22 mouse cellular contexts compared by ENCODE assay signal in genomic region chr8:111577880-111578533, GRCm38 (mm10). TPM values are rescaled to one million over a fixed set of nuclear protein-coding genes. Genes with fewer than 3 reads are reported as not detected.
DNase-seq lines count a peak whose midpoint lies in the region; ATAC-seq and TF ChIP-seq lines count a peak whose summit lies in the region.
"Had no signal": no experiment of that assay in that cellular context is flagged by ENCODE, and none has a peak within 500 bp of the region (broad histone marks: within the 10 kb centered on the region; RNA-seq: fewer than 3 reads in every experiment).

No protein-coding gene starts in this region.

- no peaks in the 10 kb centered on the region for H3K36me3 ChIP-seq in midbrain, embryonic 15.5 days (replicated peaks)
- peaks cover 35% of the 10 kb centered on the region for H3K36me3 ChIP-seq in midbrain, embryonic 10.5 days
- no peaks in the 10 kb centered on the region for H3K36me3 ChIP-seq in stomach, postnatal 0 days (ENCODE audit: control insufficient read depth, insufficient read depth, low read length)
- H3K36me3 ChIP-seq: hindbrain, embryonic 15.5 days had no signal

- H3K4me3 ChIP-seq in midbrain, embryonic 15.5 days = no peak overlapping the region
- H3K4me3 ChIP-seq in midbrain, embryonic 10.5 days = no peak overlapping the region
- no peak overlapping the region for H3K4me3 ChIP-seq in stomach, postnatal 0 days (ENCODE audit: low read depth, low read length)
- H3K4me3 ChIP-seq: embryonic facial prominence, embryonic 15.5 days; erythroblast, embryonic 14.5 days; forebrain, embryonic 10.5 days; gastrocnemius, adult 2 months; heart, embryonic 12.5 days; hindbrain, embryonic 15.5 days had no signal

- no peak for TF ChIP-seq CTCF in stomach, postnatal 0 days (IDR thresholded peaks at IDR 0.05; ENCODE audit: low read depth)

- H3K9me3 ChIP-seq in midbrain, embryonic 15.5 days = no peaks in the 10 kb centered on the region
- no peaks in the 10 kb centered on the region; the same call in 1 of the 2 replicates for H3K9me3 ChIP-seq in midbrain, embryonic 10.5 days (replicated peaks)
- no peaks in the 10 kb centered on the region for H3K9me3 ChIP-seq in stomach, postnatal 0 days (ENCODE audit: control insufficient read depth, low read length)
- H3K9me3 ChIP-seq: embryonic facial prominence, embryonic 15.5 days; forebrain, embryonic 10.5 days; heart, embryonic 12.5 days; hindbrain, embryonic 15.5 days had no signal

- no peak overlapping the region for H3K4me2 ChIP-seq in midbrain, embryonic 15.5 days
- no peak overlapping the region for H3K4me2 ChIP-seq in stomach, postnatal 0 days (replicated peaks; ENCODE audit: low read depth)
- H3K4me2 ChIP-seq: embryonic facial prominence, embryonic 15.5 days; heart, embryonic 12.5 days; hindbrain, embryonic 15.5 days had no signal

- no peak overlapping the region for H3K9ac ChIP-seq in midbrain, embryonic 15.5 days
- H3K9ac ChIP-seq in stomach, postnatal 0 days (ENCODE audit: low read length) = no peak overlapping the region
- H3K9ac ChIP-seq: embryonic facial prominence, embryonic 15.5 days; heart, embryonic 12.5 days; hindbrain, embryonic 15.5 days had no signal

- H3K4me1 ChIP-seq in midbrain, embryonic 15.5 days = peaks cover 40% of the 10 kb centered on the region
- H3K4me1 ChIP-seq in midbrain, embryonic 10.5 days = peaks cover 16% of the 10 kb centered on the region
- no peaks in the 10 kb centered on the region for H3K4me1 ChIP-seq in stomach, postnatal 0 days (replicated peaks; ENCODE audit: control insufficient read depth, insufficient read depth)

- no peak for ATAC-seq in midbrain, embryonic 15.5 days (replicated peaks)
- ATAC-seq in CD4-positive, CD25-positive, alpha-beta regulatory T cell, adult 4 months = peak; percentile 19
- ATAC-seq in inflammation-experienced regulatory T-cells, adult 6 months = peak; percentile 11
- no peak for ATAC-seq in stomach, postnatal 0 days (ENCODE audit: low FRiP score, low TSS enrichment)
- ATAC-seq: forebrain, embryonic 14.5 days had no signal

- no peak for TF ChIP-seq EP300 in stomach, postnatal 0 days (optimal IDR thresholded peaks at IDR 0.05)

- H3K27me3 ChIP-seq in midbrain, embryonic 15.5 days (replicated peaks) = no peaks in the 10 kb centered on the region
- H3K27me3 ChIP-seq in midbrain, embryonic 10.5 days (ENCODE audit: low read depth, poor library complexity, severe bottlenecking) = no peaks in the 10 kb centered on the region
- H3K27me3 ChIP-seq in stomach, postnatal 0 days (ENCODE audit: control insufficient read depth, insufficient read depth, low read length) = no peaks in the 10 kb centered on the region
- H3K27me3 ChIP-seq: embryonic facial prominence, embryonic 15.5 days; heart, embryonic 12.5 days; hindbrain, embryonic 15.5 days had no signal

- H3K27ac ChIP-seq in midbrain, embryonic 15.5 days = 0 out of 2 replicates have a peak overlapping the region, but pooled peaks have one; percentile 18
- H3K27ac ChIP-seq in midbrain, embryonic 10.5 days (replicated peaks) = no peak overlapping the region
- no peak overlapping the region for H3K27ac ChIP-seq in stomach, postnatal 0 days (replicated peaks)
- H3K27ac ChIP-seq: embryonic facial prominence, embryonic 15.5 days; forebrain, embryonic 10.5 days; gastrocnemius, adult 2 months; hindbrain, embryonic 15.5 days had no signal

- no peak for DNase-seq in midbrain, embryonic 10.5 days (ENCODE audit: low spot score)
- peak; percentile 52 for DNase-seq in CD4-positive helper T cell, adult 2 months (ENCODE audit: low read depth, low spot score)
- no peak for DNase-seq in stomach, postnatal 0 days (ENCODE audit: low spot score)
- no peak for DNase-seq in layer of hippocampus, postnatal 25 days (ENCODE audit: extremely low spot score in 1 of 2, low spot score in 1 of 2)
- DNase-seq: adrenal gland, adult 8-10 months; adrenal gland, postnatal 36 days; cerebellum, adult 8-10 months; cerebellum, postnatal 14 days; embryo, embryonic 11 days; gastrocnemius, adult 2 months; gastrocnemius, postnatal 25 days had no signal

- 88% methylated on average over 9 of the region's 9 CpGs for WGBS in midbrain, embryonic 15.5 days
- WGBS in midbrain, embryonic 10.5 days = 91% methylated on average over 9 of the region's 9 CpGs
- WGBS in stomach, postnatal 0 days = 75% methylated on average over 9 of the region's 9 CpGs

RNA-seq across cellular contexts. Expression of gene Znrf1, which starts 42.1 kb away (rescaled TPM):
- 106 and 119 TPM in 2 replicates for polyA plus RNA-seq in midbrain, embryonic 15.5 days (2015; fragmentation: Nextera tagmentation; extraction: Ambion mirVana)
- polyA plus RNA-seq in midbrain, embryonic 10.5 days (2016; fragmentation: Nextera tagmentation; extraction: Ambion mirVana) = 28.1 and 32.2 TPM in 2 replicates
- polyA plus RNA-seq in CD4-positive, CD25-positive, alpha-beta regulatory T cell, adult 4 months (2017; shearing (Covaris generic)) = 10 to 100 TPM; 27.5 to 43.5 TPM
- 10 to 100 TPM; 12.4 to 58.2 (median 50.7) TPM for polyA plus RNA-seq in inflammation-experienced regulatory T-cells, adult 6 months (2017; shearing (Covaris generic))
- 14.8 and 19.2 TPM in 2 replicates for polyA plus RNA-seq in stomach, postnatal 0 days (2015; fragmentation: Nextera tagmentation; extraction: Ambion mirVana)
- 100 to 1,000 TPM; 106 to 116 TPM for total RNA-seq in layer of hippocampus, postnatal 25 days (2021)

RNA-seq across cellular contexts. Expression of gene Ldhd, which starts 52.2 kb away (rescaled TPM):
- polyA plus RNA-seq in midbrain, embryonic 15.5 days (2015; fragmentation: Nextera tagmentation; extraction: Ambion mirVana) = 0.71 and 0.82 TPM in 2 replicates
- 0.09 and 0.12 TPM in 2 replicates for polyA plus RNA-seq in midbrain, embryonic 10.5 days (2016; fragmentation: Nextera tagmentation; extraction: Ambion mirVana)
- 1 to 10 TPM in 1 of 2 experiments, under 1 TPM in 1; 0.98 to 2.0 TPM for polyA plus RNA-seq in CD4-positive, CD25-positive, alpha-beta regulatory T cell, adult 4 months (2017; shearing (Covaris generic))
- 1 to 10 TPM in 1 of 3 experiments, under 1 TPM in 2; 0.36 to 1.2 (median 0.95) TPM for polyA plus RNA-seq in inflammation-experienced regulatory T-cells, adult 6 months (2017; shearing (Covaris generic))
- polyA plus RNA-seq in stomach, postnatal 0 days (2015; fragmentation: Nextera tagmentation; extraction: Ambion mirVana) = 5.3 and 5.6 TPM in 2 replicates
- total RNA-seq in layer of hippocampus, postnatal 25 days (2021) = 1 to 10 TPM; 6.6 to 7.2 TPM
- total RNA-seq: granulocyte monocyte progenitor cell, adult 5-6 weeks had no signal
- polyA plus RNA-seq: embryonic facial prominence, embryonic 11.5 days; erythroblast, embryonic 14.5 days; forebrain, embryonic 10.5 days had no signal

RNA-seq across cellular contexts. Expression of gene Wdr59, which starts 56.1 kb away (rescaled TPM):
- polyA plus RNA-seq in midbrain, embryonic 15.5 days (2015; fragmentation: Nextera tagmentation; extraction: Ambion mirVana) = 6.8 and 8.3 TPM in 2 replicates
- 4.2 and 4.8 TPM in 2 replicates for polyA plus RNA-seq in midbrain, embryonic 10.5 days (2016; fragmentation: Nextera tagmentation; extraction: Ambion mirVana)
- polyA plus RNA-seq in CD4-positive, CD25-positive, alpha-beta regulatory T cell, adult 4 months (2017; shearing (Covaris generic)) = 1 to 10 TPM; 4.3 to 6.5 TPM
- 1 to 10 TPM; 2.9 to 4.9 (median 4.6) TPM for polyA plus RNA-seq in inflammation-experienced regulatory T-cells, adult 6 months (2017; shearing (Covaris generic))
- polyA plus RNA-seq in stomach, postnatal 0 days (2015; fragmentation: Nextera tagmentation; extraction: Ambion mirVana) = 2.0 and 2.2 TPM in 2 replicates
- 10 to 100 TPM; 23.5 to 24.8 TPM for total RNA-seq in layer of hippocampus, postnatal 25 days (2021)

Comparison
In these comparisons a context has a peak if more than half of its experiments do, and no peak if none do; other contexts are left out.
1. ATAC-seq: peak in CD4-positive, CD25-positive, alpha-beta regulatory T cell, adult 4 months (single experiment) and inflammation-experienced regulatory T-cells, adult 6 months (single experiment); none in midbrain, embryonic 15.5 days (single experiment) and stomach, postnatal 0 days (single experiment).